Mouse (Mus musculus) stomach, postnatal 0 days (tissue): ENCODE data around the gene Mvp.

Experiments used
- CTCF ChIP-seq: IDR thresholded peaks from 2 replicates; pipeline ENCODE4 v1.5.1; 2016; ENCODE audit warnings: antibody characterized with exemption, low read depth, mild to moderate bottlenecking, moderate library complexity
- EP300 ChIP-seq: optimal IDR thresholded peaks from 2 replicates; pipeline ENCODE3; 2016; ENCODE audit warnings: antibody characterized with exemption

DNA sequence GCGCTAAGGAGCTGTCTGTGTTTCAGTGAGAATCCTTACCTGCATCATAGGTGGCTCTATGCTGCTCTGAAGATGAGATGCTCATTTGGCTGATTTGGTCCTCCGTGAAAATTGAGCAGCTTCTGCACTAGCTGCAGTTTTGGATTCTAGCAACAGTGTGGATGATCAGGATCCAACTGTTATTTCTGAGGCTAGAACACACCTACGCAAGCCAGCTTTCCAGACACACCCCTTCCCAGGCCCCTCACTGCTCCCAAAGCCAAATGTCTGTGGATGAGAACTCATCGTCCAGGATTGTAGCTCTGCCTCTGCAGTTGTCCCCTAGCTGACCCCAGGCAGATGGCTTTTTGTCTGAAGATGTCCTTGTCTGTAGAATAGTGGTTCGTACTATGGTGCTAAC lies 53.3 kb downstream of the Mvp start:
- TF ChIP-seq CTCF (no peak), EP300 (no peak)
